Mouse (Mus musculus) testis, postnatal 14 days (tissue): ENCODE measurements around the gene Lrtm1.

Experiments used
- DNase-seq: peaks from one replicate; pipeline ENCODE4 v3.0.0; 2021; ENCODE audit warnings: low spot score

Gene Lrtm1

DNA sequence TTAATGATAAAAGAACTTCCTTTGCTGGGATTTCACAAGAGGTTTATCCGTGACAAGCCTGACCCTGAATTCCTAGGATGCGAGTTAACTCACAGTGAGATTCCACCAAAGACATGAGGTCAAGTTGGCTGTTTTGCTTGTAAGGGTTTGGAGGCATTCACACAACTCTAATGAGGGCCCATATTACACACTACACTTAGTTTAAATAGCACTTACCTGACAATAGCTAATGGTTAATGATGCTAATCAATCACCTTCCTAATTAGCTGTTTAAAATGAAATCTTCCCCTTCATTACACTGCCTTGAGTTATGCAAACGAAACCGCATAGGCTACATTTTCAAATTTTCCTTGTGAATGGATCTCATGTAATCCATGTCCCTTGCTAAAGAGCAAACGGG lies 20.2 kb downstream of the Lrtm1 start:
- DNase-seq, result no peak

DNA sequence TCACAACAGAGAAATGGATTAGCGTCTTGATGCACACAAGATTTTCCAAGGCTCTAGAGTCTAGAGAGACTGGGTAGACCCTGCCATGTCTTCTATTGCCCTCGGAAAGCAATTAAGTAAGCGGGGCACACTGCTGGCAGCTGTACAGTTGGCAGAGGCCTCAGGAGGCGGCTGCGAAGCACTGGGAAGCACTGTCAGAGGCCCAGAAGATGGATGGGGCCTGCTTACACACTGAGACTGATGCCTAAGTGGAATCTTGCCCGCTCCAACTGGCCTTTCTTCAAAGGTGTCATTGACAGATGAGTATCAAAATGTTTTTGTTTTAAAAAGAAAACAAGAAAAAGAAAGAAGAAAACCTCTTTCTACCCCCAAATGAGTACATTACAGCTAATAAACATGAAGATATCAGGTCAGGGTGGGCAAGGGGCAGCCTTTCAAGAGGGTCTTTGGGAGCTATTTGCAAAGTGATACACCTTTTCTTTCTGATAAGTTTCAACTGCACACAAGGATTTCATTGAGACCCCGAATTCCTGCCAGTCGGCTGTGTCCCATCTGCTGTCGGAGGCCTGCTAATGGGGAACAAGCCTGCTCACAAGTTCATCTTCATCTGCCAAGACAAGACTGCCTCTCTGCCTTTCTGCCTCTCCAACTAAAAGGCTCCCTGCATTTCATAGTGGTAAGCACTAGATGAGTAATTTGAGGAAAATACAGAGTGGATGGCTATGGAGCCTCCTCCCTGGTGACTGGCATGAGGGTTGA lies 22.8 kb downstream of the Lrtm1 start:
- no peak for DNase-seq

DNA sequence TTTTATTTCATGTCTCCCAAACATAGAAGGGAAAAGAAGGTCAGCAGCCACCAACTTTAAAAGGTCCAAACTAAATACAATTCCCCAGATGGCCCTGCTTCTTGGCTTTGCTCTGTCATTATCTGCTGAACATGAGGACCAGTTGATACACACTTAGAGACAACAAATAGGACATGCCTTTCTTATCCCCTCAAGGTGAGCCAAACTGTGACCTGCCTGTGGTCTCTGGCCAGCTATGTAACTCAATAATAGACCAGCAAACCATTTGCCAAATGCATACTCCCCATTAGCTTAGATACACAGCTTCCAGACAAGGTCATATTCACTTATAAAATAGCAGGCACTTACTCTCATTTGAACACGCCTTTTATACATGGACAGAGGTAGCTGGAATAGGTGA lies 23.5 kb downstream of the Lrtm1 start:
- no peak for DNase-seq

DNA sequence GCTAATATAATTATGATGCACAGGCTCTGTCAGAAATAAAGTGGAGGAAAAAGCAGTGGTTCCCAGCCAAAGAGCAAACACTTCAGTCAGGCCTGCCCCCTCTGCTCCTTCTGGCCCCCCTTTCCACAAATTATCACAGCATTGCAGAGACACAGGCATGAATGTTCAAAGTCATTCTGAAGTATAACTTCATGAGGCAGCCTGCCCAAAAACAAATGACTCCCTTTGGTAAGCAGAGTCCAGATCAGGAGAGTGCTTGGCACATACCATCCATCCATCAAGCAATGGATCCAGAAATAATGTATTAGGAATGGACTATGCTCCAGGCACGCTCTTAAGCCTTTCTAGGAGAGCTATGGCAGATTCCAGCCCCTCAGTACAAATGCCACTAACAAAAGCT lies 24.3 kb downstream of the Lrtm1 start:
- no peak for DNase-seq

DNA sequence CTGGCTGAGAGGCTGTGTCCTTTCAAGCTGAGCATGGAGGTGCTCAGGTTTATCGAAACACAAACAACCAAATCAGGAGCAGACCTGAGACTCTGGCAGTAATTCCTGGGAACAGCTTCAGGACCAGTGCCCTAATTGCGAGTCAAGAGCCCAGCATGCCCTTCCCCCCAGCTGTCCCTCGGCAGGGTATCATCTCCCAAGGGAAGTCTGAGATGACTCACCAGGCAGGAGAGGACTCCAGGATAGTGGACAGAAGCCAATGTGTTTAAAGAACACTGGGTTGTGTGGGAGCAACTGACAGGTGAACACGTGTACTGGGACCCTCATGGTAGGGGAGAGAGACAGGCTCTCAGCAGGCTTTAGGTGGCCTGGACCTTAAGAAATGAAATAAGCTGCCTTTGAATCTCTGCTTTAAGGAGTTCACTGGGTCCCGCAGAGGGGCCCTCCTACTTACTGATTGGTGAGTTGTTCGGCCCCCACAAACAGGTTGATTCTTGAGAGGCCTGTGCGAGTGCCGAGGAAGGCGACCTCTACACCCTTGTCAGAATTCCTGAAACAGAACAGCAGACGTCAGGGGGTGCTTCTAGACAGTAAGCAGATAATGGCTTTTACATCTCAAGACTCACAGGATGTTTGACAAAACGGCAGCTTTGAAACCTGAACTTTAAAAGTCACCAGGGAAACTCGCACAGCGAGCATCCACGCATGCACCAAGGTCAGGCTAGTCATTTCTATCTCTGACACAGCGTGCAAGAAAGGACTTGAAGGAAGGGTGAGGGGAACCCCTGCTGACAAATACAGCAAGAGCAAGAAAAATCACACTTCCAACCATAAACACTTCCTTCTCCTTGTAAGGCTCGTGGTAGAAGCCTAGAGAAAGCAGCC lies 34.2 kb downstream of the Lrtm1 start:
- no peak for DNase-seq

DNA sequence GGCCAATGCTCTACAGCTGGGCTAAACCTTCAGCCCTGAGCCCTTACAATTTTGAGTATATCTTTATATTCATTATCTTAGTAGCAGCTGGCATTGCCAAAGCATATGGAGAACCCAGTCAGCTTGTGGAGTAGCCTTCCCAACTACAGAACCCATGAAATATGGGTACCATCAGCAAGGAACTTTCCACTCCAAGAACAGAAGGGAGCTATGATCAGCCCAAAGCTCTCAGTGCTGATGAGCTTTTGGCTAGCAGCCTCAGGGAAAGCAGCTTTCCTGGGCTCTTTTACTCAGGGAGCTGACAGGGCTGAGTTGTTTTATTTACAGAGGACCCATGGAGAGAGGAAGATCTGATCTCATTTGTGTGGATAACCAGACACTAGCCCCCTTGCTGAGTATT lies 42.7 kb downstream of the Lrtm1 start:
- DNase-seq, result no peak

DNA sequence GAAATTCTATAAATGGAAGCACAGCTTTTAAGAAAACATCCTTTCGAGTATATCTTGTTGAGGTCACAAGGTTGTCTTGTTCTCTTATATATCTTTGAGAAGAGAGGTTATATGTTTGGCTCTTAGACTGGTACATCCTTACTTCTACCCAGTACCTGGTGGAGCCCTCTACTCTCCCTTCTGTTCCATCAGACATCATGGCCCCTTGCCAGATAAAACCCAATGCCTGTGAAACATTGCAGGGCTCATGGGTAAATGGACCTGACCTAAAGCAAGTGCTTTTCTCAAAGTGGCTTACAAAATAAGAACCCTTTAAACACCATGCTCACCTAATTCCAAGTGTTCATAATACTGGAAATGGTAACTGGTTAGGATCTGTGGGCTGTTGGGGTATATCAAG lies 43.5 kb downstream of the Lrtm1 start:
- no peak for DNase-seq

DNA sequence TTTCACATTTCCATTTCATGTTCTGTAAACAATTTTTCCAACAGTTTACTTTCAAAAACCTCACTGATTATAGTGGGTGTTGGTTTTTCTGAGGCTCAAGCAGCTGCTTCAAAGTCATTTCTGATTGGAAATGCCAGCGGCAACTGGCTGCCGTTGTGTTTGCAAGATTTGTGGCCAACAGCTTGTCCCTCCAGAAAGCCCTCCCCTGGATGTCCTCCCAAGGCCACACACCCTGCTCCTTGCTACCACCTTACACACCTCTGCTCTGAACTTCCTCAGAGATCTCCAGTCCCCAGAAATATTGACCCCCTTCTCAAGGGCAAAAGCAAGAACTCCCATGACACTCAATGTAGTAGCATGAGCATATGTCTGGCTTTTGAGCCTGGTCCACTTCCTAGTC lies 44.7 kb downstream of the Lrtm1 start:
- no peak for DNase-seq

DNA sequence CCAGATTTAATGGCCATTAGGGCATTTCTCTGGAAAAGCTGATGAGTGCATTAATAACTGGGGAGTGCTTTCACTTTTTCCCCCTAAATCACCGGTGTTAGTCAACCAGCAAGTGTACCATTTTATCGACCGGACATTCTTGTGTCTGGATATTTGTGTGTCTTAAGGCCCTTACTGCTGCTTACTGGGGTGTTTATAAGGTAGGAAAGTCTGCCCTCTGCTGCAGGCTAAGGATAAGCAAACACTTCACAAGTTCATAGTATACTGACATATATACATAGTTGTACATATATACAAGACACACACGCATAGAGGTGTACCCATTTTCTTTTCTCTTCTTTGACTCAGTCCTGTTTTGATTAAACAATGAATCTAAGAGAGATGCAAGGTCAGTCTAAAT lies 55.7 kb downstream of the Lrtm1 start:
- DNase-seq, result no peak

DNA sequence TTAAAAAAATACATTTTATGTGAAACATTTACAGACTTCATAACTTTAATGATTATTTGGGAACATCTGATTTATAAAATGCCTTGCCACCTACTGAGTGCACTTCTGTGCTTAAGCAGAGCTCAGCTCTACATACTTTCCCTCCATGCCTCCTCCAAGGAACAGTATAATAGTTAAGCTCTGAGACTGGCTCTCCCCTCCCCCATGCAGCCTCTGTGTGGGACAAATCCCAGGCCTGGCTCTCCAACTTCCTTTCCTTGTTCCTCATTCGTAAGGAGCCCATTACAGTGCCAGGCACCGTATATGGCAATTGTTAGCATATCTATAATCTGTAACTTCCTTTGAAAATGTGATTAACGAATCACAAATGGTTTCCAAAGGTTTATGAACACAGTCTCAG lies 59.4 kb downstream of the Lrtm1 start:
- DNase-seq, result no peak

DNA sequence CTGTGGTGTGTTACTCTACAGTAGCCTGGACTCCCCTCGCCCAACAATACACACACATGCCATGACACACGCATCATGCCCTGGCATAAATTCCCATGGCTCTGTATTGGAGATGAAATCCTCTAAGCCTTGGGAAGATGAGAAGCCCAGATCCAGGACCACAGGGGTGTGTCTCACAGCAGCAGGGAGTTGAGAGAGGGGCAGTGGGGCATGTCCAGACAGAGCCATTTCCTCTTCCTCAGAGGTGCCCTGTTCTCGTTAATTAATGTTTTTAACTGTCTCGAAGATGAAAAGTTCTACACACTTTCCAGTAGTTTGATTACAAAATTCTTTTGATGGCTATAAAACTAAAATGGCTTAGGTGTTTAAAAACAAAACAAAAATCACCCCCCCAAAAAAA lies 62.2 kb downstream of the Lrtm1 start:
- no peak for DNase-seq

DNA sequence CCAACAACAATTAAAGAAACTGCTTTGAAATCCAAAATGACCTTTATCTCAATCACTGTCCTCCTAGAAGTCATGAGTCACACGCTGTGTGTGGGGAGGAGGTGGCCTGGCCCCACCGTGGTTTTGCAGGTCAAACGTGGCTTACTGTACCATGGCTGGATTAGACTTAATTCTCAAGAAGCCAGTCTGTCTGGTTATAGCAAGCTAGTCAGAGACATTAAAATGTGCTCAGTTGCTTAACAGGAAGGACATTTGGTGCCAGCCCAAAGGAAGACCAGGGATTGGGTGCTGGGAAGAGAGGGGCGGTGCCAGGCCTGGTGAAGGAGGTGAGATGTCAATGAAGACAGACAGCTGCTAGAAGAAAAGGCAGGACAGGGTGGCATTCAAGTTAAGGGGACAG lies 62.6 kb downstream of the Lrtm1 start:
- DNase-seq, result no peak

DNA sequence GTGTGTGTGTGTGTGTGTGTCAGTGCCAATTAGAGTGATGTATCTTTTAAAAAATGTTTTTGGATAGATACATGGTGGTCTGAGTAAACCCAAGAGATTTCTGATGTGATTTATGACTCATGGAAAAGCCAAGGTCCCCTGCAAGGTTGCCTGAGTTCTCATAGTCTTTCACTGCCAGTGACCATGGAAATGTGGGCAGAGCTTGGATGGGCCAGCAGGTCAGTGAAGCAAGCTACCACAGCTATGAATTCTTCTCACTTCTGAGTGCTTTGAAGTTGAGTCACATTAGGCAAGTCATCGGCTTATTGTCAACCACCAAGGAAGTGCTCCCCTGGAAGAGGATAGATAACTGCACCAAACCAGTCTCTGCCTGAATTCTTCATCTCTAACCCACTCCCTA lies 64.2 kb downstream of the Lrtm1 start:
- no peak for DNase-seq
